Comparison of ENCODE assay signal across 18 mouse cellular contexts in the genomic region with DNA sequence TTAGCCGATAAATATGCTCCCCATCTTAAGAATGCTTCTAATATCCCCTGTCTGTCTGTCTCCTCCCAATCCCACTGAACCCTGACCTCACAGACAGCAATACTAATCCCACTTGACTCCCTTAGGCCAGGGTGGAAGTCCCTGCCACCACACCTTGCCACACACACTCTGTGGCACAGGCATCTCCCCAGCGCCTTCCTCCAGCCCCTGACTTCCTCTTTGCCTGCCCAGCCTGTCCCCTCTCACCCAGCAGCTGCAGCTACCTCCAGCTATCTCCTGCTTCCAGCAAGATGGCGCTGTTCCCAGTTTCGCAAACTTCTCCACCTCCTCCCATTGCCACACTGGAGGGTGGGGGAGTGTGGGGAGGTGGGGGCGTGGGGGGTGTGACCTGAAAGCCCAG. TPM values are rescaled to one million over a fixed set of nuclear protein-coding genes. Genes with fewer than 3 reads are reported as not detected.
A peak's percentile ranks its signal among the peaks of the same experiment; 100 is the strongest.
DNase-seq lines count a peak whose midpoint lies in the region; ATAC-seq and TF ChIP-seq lines count a peak whose summit lies in the region.
"Had no signal": no experiment of that assay in that cellular context is flagged by ENCODE, and none has a peak within 500 bp of the region (broad histone marks: within the 10 kb centered on the region; RNA-seq: fewer than 3 reads in every experiment).

No protein-coding gene starts in this region.

- H3K36me3 ChIP-seq in liver, embryonic 16.5 days (ENCODE audit: control insufficient read depth, insufficient read depth) = no peaks in the 10 kb centered on the region
- H3K36me3 ChIP-seq in liver, embryonic 11.5 days (ENCODE audit: control insufficient read depth, insufficient read depth, low read length) = no peaks in the 10 kb centered on the region
- H3K36me3 ChIP-seq in MEL (ENCODE audit: control insufficient read depth in 1 of 2, insufficient read depth in 2 of 2, low read length in 2 of 2) = no peaks in the 10 kb centered on the region
- no peaks in the 10 kb centered on the region for H3K36me3 ChIP-seq in forebrain, embryonic 12.5 days (replicated peaks)
- H3K36me3 ChIP-seq: embryonic facial prominence, embryonic 15.5 days; intestine, embryonic 15.5 days; limb, embryonic 10.5 days had no signal

- no peak overlapping the region for H3K4me2 ChIP-seq in liver, embryonic 16.5 days (ENCODE audit: low read depth, low read length)
- H3K4me2 ChIP-seq in liver, embryonic 11.5 days = no peak overlapping the region
- H3K4me2 ChIP-seq in forebrain, embryonic 12.5 days = no peak overlapping the region
- H3K4me2 ChIP-seq: embryonic facial prominence, embryonic 15.5 days; forebrain, embryonic 13.5 days; intestine, embryonic 15.5 days had no signal

- no peak overlapping the region for H3K9ac ChIP-seq in liver, embryonic 16.5 days (ENCODE audit: low read depth, low read length)
- no peak overlapping the region for H3K9ac ChIP-seq in liver, embryonic 11.5 days (ENCODE audit: low read depth, low read length)
- no peak overlapping the region for H3K9ac ChIP-seq in MEL (ENCODE audit: control insufficient read depth, low read depth, low read length, poor library complexity, severe bottlenecking)
- no peak overlapping the region for H3K9ac ChIP-seq in forebrain, embryonic 12.5 days
- H3K9ac ChIP-seq: embryonic facial prominence, embryonic 15.5 days; forebrain, embryonic 13.5 days; intestine, embryonic 15.5 days had no signal

- no peak for TF ChIP-seq POLR2A in MEL (IDR thresholded peaks at IDR 0.05; ENCODE audit: control insufficient read depth in 1 of 2, insufficient read depth in 1 of 2, low read depth in 1 of 2, low read length in 2 of 2, poor library complexity in 1 of 2)

- no peak for DNase-seq in liver, embryonic 11.5 days (ENCODE audit: low spot score)
- peak; percentile 9 for DNase-seq in MEL (ENCODE audit: low read depth, low spot score)
- DNase-seq: cerebellum, adult 18-20 months; heart, postnatal 36 days; kidney, postnatal 14 days had no signal

- no peak for TF ChIP-seq CTCF in MEL (IDR thresholded peaks at IDR 0.05 in 2 of 3, conservative IDR thresholded peaks at IDR 0.05 in 1 of 3; ENCODE audit: control insufficient read depth in 1 of 3, insufficient read depth in 1 of 3, low read depth in 2 of 3, low read length in 3 of 3, poor library complexity in 1 of 3, severe bottlenecking in 1 of 3)

- no peak for TF ChIP-seq RAD21 in MEL (IDR thresholded peaks at IDR 0.05; ENCODE audit: low read depth, low read length)

- 15% methylated on average over 5 of the region's 5 CpGs for WGBS in liver, embryonic 16.5 days (ENCODE audit: insufficient replicate concordance)
- 29% methylated on average over 5 of the region's 5 CpGs for WGBS in liver, embryonic 11.5 days
- WGBS in forebrain, embryonic 12.5 days = 34% methylated on average over 5 of the region's 5 CpGs

- H3K27me3 ChIP-seq in liver, embryonic 16.5 days (ENCODE audit: control insufficient read depth, insufficient read depth, low read depth, low read length) = no peaks in the 10 kb centered on the region
- H3K27me3 ChIP-seq in liver, embryonic 11.5 days (replicated peaks; ENCODE audit: control insufficient read depth, insufficient read depth, low read length) = no peaks in the 10 kb centered on the region
- H3K27me3 ChIP-seq in MEL (ENCODE audit: control insufficient read depth in 1 of 2, insufficient read depth in 2 of 2, low read length in 2 of 2) = no peaks in the 10 kb centered on the region
- peaks cover 2% of the 10 kb centered on the region; the same call in 1 of the 2 replicates for H3K27me3 ChIP-seq in forebrain, embryonic 12.5 days
- H3K27me3 ChIP-seq: embryonic facial prominence, embryonic 15.5 days; forebrain, embryonic 13.5 days; intestine, embryonic 15.5 days had no signal

- no peak overlapping the region for H3K4me3 ChIP-seq in liver, embryonic 16.5 days (ENCODE audit: low read depth, low read length)
- no peak overlapping the region for H3K4me3 ChIP-seq in liver, embryonic 11.5 days (ENCODE audit: low read depth, low read length)
- no peak overlapping the region for H3K4me3 ChIP-seq in MEL (ENCODE audit: control insufficient read depth in 1 of 2, insufficient read depth in 1 of 2, low read depth in 2 of 2, low read length in 2 of 2)
- H3K4me3 ChIP-seq in forebrain, embryonic 12.5 days (replicated peaks) = no peak overlapping the region
- H3K4me3 ChIP-seq: embryonic facial prominence, embryonic 15.5 days; forebrain, embryonic 13.5 days; intestine, embryonic 15.5 days; limb, embryonic 10.5 days had no signal

- no peak for TF ChIP-seq EP300 in MEL (IDR thresholded peaks at IDR 0.05; ENCODE audit: low read depth in 1 of 2, low read length in 2 of 2)

- H3K79me2 ChIP-seq in MEL (ENCODE audit: control insufficient read depth, insufficient read depth, low read length, poor library complexity) = no peaks in the 10 kb centered on the region

- no peaks in the 10 kb centered on the region for H3K9me3 ChIP-seq in liver, embryonic 16.5 days (replicated peaks; ENCODE audit: control insufficient read depth, low read length)
- H3K9me3 ChIP-seq in liver, embryonic 11.5 days (ENCODE audit: control insufficient read depth, low read length) = no peaks in the 10 kb centered on the region
- H3K9me3 ChIP-seq in MEL (replicated peaks; ENCODE audit: insufficient read depth, low read length) = no peaks in the 10 kb centered on the region
- H3K9me3 ChIP-seq in forebrain, embryonic 12.5 days = no peaks in the 10 kb centered on the region
- H3K9me3 ChIP-seq: embryonic facial prominence, embryonic 15.5 days; forebrain, embryonic 13.5 days; intestine, embryonic 15.5 days; limb, embryonic 10.5 days had no signal

- no peaks in the 10 kb centered on the region for H3K4me1 ChIP-seq in liver, embryonic 16.5 days (ENCODE audit: control insufficient read depth, low read depth, low read length)
- H3K4me1 ChIP-seq in liver, embryonic 11.5 days (replicated peaks; ENCODE audit: control insufficient read depth, insufficient read depth, low read length) = no peaks in the 10 kb centered on the region
- no peaks in the 10 kb centered on the region for H3K4me1 ChIP-seq in MEL (ENCODE audit: control insufficient read depth in 1 of 2, insufficient read depth in 2 of 2, low read length in 2 of 2)
- no peaks in the 10 kb centered on the region for H3K4me1 ChIP-seq in forebrain, embryonic 12.5 days
- H3K4me1 ChIP-seq: embryonic facial prominence, embryonic 15.5 days; forebrain, embryonic 13.5 days; intestine, embryonic 15.5 days; limb, embryonic 10.5 days had no signal

- no peak overlapping the region for H3K27ac ChIP-seq in liver, embryonic 16.5 days (ENCODE audit: low read length)
- H3K27ac ChIP-seq in liver, embryonic 11.5 days (ENCODE audit: low read depth, low read length) = no peak overlapping the region
- no peak overlapping the region for H3K27ac ChIP-seq in MEL (ENCODE audit: control insufficient read depth, low read depth, low read length)
- H3K27ac ChIP-seq in forebrain, embryonic 12.5 days = no peak overlapping the region
- H3K27ac ChIP-seq: embryonic facial prominence, embryonic 15.5 days; forebrain, embryonic 13.5 days; intestine, embryonic 15.5 days; limb, embryonic 10.5 days had no signal

- ATAC-seq in liver, embryonic 16.5 days (ENCODE audit: low read depth) = 0 out of 2 replicates have a peak, but pooled peaks have one; percentile 25
- no peak for ATAC-seq in liver, embryonic 11.5 days (replicated peaks; ENCODE audit: low FRiP score)
- peak; percentile 95 for ATAC-seq in common myeloid progenitor, adult 5-6 weeks (replicated peaks; ENCODE audit: low read depth, poor library complexity, severe bottlenecking)
- ATAC-seq in monocyte, adult 5-6 weeks (replicated peaks; ENCODE audit: insufficient number of reproducible peaks, low FRiP score, low TSS enrichment, poor library complexity, severe bottlenecking) = peak; percentile 88
- no peak for ATAC-seq in cerebellum, adult (ENCODE audit: insufficient number of reproducible peaks, low FRiP score, low TSS enrichment)
- ATAC-seq in forebrain, embryonic 12.5 days (ENCODE audit: low FRiP score) = no peak
- ATAC-seq: forebrain, embryonic 13.5 days; intestine, embryonic 15.5 days had no signal

TF ChIP-seq in MEL, 35 proteins besides CTCF, POLR2A, EP300 and RAD21 (continues in another document):
- TF ChIP-seq JUND (IDR thresholded peaks at IDR 0.05; ENCODE audit: low read depth, low read length) (no peak), USF2 (IDR thresholded peaks at IDR 0.05; ENCODE audit: borderline replicate concordance in 1 of 2, insufficient read depth in 1 of 2, low read depth in 1 of 2, low read length in 2 of 2) (no peak), GATA1 (IDR thresholded peaks at IDR 0.05; ENCODE audit: low read depth, low read length) (no peak), CHD2 (IDR thresholded peaks at IDR 0.05; ENCODE audit: low read length) (no peak)

RNA-seq across cellular contexts. Expression of a gene that starts 3.9 kb away (rescaled TPM):
- 0.13 TPM in 1 of 2 replicates, not detected in the other for polyA plus RNA-seq in liver, embryonic 16.5 days (2015; fragmentation: Nextera tagmentation; extraction: Ambion mirVana)
- polyA plus RNA-seq in liver, embryonic 11.5 days (2014; fragmentation: Nextera tagmentation; extraction: Ambion mirVana) = not detected in 2 replicates
- total RNA-seq in MEL (2012; rRNA removed) = not detected in 2 replicates
- polyA plus RNA-seq in MEL (2012; ENCODE audit: insufficient read depth in 1 of 2, insufficient read length in 2 of 2, low read depth in 1 of 2, low replicate concordance in 2 of 2, missing spikeins in 1 of 2) = not detected
- not detected in 2 replicates for total RNA-seq in common myeloid progenitor, adult 5-6 weeks (2017)
- total RNA-seq in monocyte, adult 5-6 weeks (2017) = not detected in 3 replicates
- polyA plus RNA-seq in forebrain, embryonic 12.5 days (2016; fragmentation: Nextera tagmentation; extraction: Ambion mirVana) = not detected in 2 replicates
- total RNA-seq: adrenal gland, postnatal 4 days; heart, postnatal 36 days; layer of hippocampus, postnatal 25 days had no signal
- polyA plus RNA-seq: embryonic facial prominence, embryonic 15.5 days; forebrain, embryonic 13.5 days; intestine, embryonic 15.5 days; limb, embryonic 10.5 days; lung, embryonic 16.5 days; neural tube, embryonic 14.5 days had no signal

RNA-seq across cellular contexts. Expression of a gene that starts 21.3 kb away (rescaled TPM):
- 0.06 and 0.11 TPM in 2 replicates for polyA plus RNA-seq in liver, embryonic 16.5 days (2015; fragmentation: Nextera tagmentation; extraction: Ambion mirVana)
- polyA plus RNA-seq in liver, embryonic 11.5 days (2014; fragmentation: Nextera tagmentation; extraction: Ambion mirVana) = 0.81 and 0.88 TPM in 2 replicates
- not detected in 2 replicates for total RNA-seq in MEL (2012; rRNA removed)
- not detected for polyA plus RNA-seq in MEL (2012; ENCODE audit: insufficient read depth in 1 of 2, insufficient read length in 2 of 2, low read depth in 1 of 2, low replicate concordance in 2 of 2, missing spikeins in 1 of 2)
- total RNA-seq in common myeloid progenitor, adult 5-6 weeks (2017) = not detected in 2 replicates
- 0.32 to 2.5 TPM (median 0.49 TPM) in 3 replicates for total RNA-seq in monocyte, adult 5-6 weeks (2017)
- polyA plus RNA-seq in forebrain, embryonic 12.5 days (2016; fragmentation: Nextera tagmentation; extraction: Ambion mirVana) = 21.7 and 23.3 TPM in 2 replicates

RNA-seq across cellular contexts. Expression of a gene that starts 40.8 kb away (rescaled TPM):
- 2.4 and 2.7 TPM in 2 replicates for polyA plus RNA-seq in liver, embryonic 16.5 days (2015; fragmentation: Nextera tagmentation; extraction: Ambion mirVana)
- polyA plus RNA-seq in liver, embryonic 11.5 days (2014; fragmentation: Nextera tagmentation; extraction: Ambion mirVana) = 1.4 and 2.3 TPM in 2 replicates
- not detected in 2 replicates for total RNA-seq in MEL (2012; rRNA removed)
- not detected for polyA plus RNA-seq in MEL (2012; ENCODE audit: insufficient read depth in 1 of 2, insufficient read length in 2 of 2, low read depth in 1 of 2, low replicate concordance in 2 of 2, missing spikeins in 1 of 2)
- not detected in 2 replicates for total RNA-seq in common myeloid progenitor, adult 5-6 weeks (2017)
- 0.78 TPM in 1 of 3 replicates, not detected in the others for total RNA-seq in monocyte, adult 5-6 weeks (2017)
- 2.1 and 3.0 TPM in 2 replicates for polyA plus RNA-seq in forebrain, embryonic 12.5 days (2016; fragmentation: Nextera tagmentation; extraction: Ambion mirVana)
- polyA plus RNA-seq: lung, embryonic 16.5 days had no signal

Comparison
In these comparisons a context has a peak if more than half of its experiments do, and no peak if none do; other contexts are left out.
1. ATAC-seq: peak in liver, embryonic 16.5 days (single experiment), common myeloid progenitor, adult 5-6 weeks (single experiment) and monocyte, adult 5-6 weeks (single experiment); none in liver, embryonic 11.5 days (single experiment), cerebellum, adult (single experiment) and forebrain, embryonic 12.5 days (single experiment).
2. RNA of a gene that starts 21.3 kb away (polyA plus RNA-seq): 21.7 to 23.3 TPM in forebrain, embryonic 12.5 days; 0.81 to 0.88 TPM in liver, embryonic 11.5 days, 0.06 to 0.11 TPM in liver, embryonic 16.5 days and not detected in MEL; every median in the first group is over 10 times any median in the second.